Mouse (Mus musculus) hindbrain, embryonic 13.5 days (tissue): ENCODE data around the gene Inpp5k. TPM values are rescaled to one million over a fixed set of nuclear protein-coding genes. Genes with fewer than 3 reads are reported as not detected.
"Not testable (repeated sequence)": the region's sequence is repeated elsewhere in the genome, so short reads cannot be mapped to it uniquely, and the experiment has no call there.

Experiments used
- ATAC-seq: fragments of 200-750 bp; cut with Nextera tagmentation; 2 replicates; pipeline ENCODE4 v1.8.0; 2017; ENCODE audit warnings: moderate TSS enrichment; ENCODE audit not compliant: low FRiP score
- H3K27ac ChIP-seq: fragments of 300-500 bp; sonication (generic); 2 replicates; pipeline ENCODE4 v1.5.1; 2015; ENCODE audit warnings: inconsistent platforms, mild to moderate bottlenecking, moderate library complexity
- H3K27me3 ChIP-seq: fragments of 300-500 bp; sonication (generic); 2 replicates; pipeline ENCODE4 v1.6.1; 2015; ENCODE audit warnings: mild to moderate bottlenecking, inconsistent platforms
- H3K36me3 ChIP-seq: fragments of 300-500 bp; sonication (generic); 2 replicates; pipeline ENCODE4 v1.6.1; 2015; ENCODE audit warnings: mild to moderate bottlenecking, inconsistent platforms
- H3K4me1 ChIP-seq: fragments of 300-500 bp; sonication (generic); replicated peaks from 2 replicates; pipeline ENCODE4 v1.6.1; 2015; ENCODE audit warnings: inconsistent platforms
- H3K4me2 ChIP-seq: fragments of 300-500 bp; sonication (generic); 2 replicates; pipeline ENCODE4 v1.6.1; 2015; ENCODE audit warnings: inconsistent platforms, mild to moderate bottlenecking, moderate library complexity
- H3K4me3 ChIP-seq: fragments of 300-500 bp; sonication (generic); 2 replicates; pipeline ENCODE4 v1.5.1; 2015; ENCODE audit warnings: mild to moderate bottlenecking, inconsistent platforms
- H3K9ac ChIP-seq: fragments of 300-500 bp; sonication (generic); 2 replicates; pipeline ENCODE4 v1.6.1; 2015; ENCODE audit warnings: mild to moderate bottlenecking, inconsistent platforms
- H3K9me3 ChIP-seq: fragments of 300-500 bp; sonication (generic); 2 replicates; pipeline ENCODE4 v1.6.1; 2016; ENCODE audit warnings: inconsistent platforms
- WGBS: fragments of 180-500 bp; shearing (Covaris S2); methylation state at CpG from one replicate; pipeline ENCODE4 v1.1.7; 2015; 5-methylcytosine and 5-hydroxymethylcytosine counted together
- polyA plus RNA-seq: library from polyadenylated mRNA; unstranded; fragments of >200 nt; fragmentation: Nextera tagmentation; extraction: Ambion mirVana; gene quantifications from 2 replicates; pipeline ENCODE4 v1.2.1, GENCODE M21; 2015

The Inpp5k gene
- polyA plus RNA-seq, 1 experiment from 2014 or later: 41.2 TPM

- H3K4me3 ChIP-seq, H3K9ac ChIP-seq, H3K27me3 ChIP-seq, H3K27ac ChIP-seq, H3K4me2 ChIP-seq, ATAC-seq, H3K4me1 ChIP-seq, H3K9me3 ChIP-seq: not testable (repeated sequence)
- H3K36me3 ChIP-seq: peaks cover 80% of the 10 kb centered on the region
- 97% methylated on average over 3 of the region's 3 CpGs for WGBS
Observed at GRCm38 (mm10) chr11:75697464-75697863, 66.7 kb downstream of the Inpp5k start.

Other genes starting within 250 kb of the Inpp5k start
- gene Serpinf1, start 208.3 kb upstream of the Inpp5k start, polyA plus RNA-seq: 55.4 and 63.1 TPM in 2 replicates
- gene Serpinf2, start 191.4 kb upstream of the Inpp5k start, polyA plus RNA-seq: 0.12 TPM in 1 of 2 replicates, not detected in the other
- 6.2 and 7.1 TPM in 2 replicates for gene Wdr81, start 176.3 kb upstream of the Inpp5k start, polyA plus RNA-seq
- gene Tlcd2, start 169.3 kb upstream of the Inpp5k start, polyA plus RNA-seq: 2.7 and 3.4 TPM in 2 replicates
- 49.2 and 51.8 TPM in 2 replicates for gene Prpf8, start 144.2 kb upstream of the Inpp5k start, polyA plus RNA-seq
- 1.4 and 1.5 TPM in 2 replicates for gene Rilp, start 120.9 kb upstream of the Inpp5k start, polyA plus RNA-seq
- 4.6 and 4.8 TPM in 2 replicates for gene Scarf1, start 117.4 kb upstream of the Inpp5k start, polyA plus RNA-seq
- gene Slc43a2, start 99.3 kb upstream of the Inpp5k start, polyA plus RNA-seq: 19.7 and 21.0 TPM in 2 replicates
- gene Pitpna, start 42.9 kb upstream of the Inpp5k start, polyA plus RNA-seq: 94.8 and 101 TPM in 2 replicates
- gene Myo1c, start 19.5 kb downstream of the Inpp5k start, polyA plus RNA-seq: 8.8 and 9.6 TPM in 2 replicates
- 120 TPM in 2 replicates for gene Crk, start 48.3 kb downstream of the Inpp5k start, polyA plus RNA-seq
- gene Ywhae, start 101.9 kb downstream of the Inpp5k start, polyA plus RNA-seq: 1,500 and 1,527 TPM in 2 replicates
- gene Doc2b, start 165.1 kb downstream of the Inpp5k start, polyA plus RNA-seq: 1.4 and 1.7 TPM in 2 replicates